Mouse (Mus musculus): ENCODE measurements at regions not wholly inside any gene's neighbourhood (a gene's known extent, or its start where the extent isn't known, plus 50 kb on each side); places are given as distances from the start of the nearest gene placed in this dataset.
A peak's percentile ranks its signal among the peaks of the same experiment; 100 is the strongest.

DNA sequence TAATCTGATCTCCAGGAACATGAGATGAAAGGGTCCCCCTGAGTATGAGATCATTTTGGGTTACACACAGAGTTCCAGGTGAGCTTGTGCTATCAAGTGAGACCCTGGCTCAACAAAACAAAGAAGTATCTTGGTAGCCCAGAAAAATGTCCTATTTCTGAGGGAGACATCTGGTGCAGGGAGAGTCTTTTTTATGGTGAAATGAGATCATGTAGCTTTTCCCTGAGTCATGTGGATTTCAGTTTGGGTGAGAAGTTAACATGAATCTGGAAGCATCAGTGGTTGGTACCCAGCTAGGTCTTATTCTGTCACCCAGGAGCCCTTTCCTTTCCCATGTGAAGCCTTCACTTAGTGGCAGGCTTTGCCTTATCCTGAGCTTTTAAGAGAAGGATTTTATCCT lies 113.8 kb downstream of the Edem1 start:
- no peak overlapping the region for H3K4me3 ChIP-seq (ENCODE audit: insufficient read depth, low read depth, low read length)
- no peak overlapping the region for H3K27ac ChIP-seq (ENCODE audit: insufficient read depth, low read depth, low read length)
- no peaks in the 10 kb centered on the region for H3K4me1 ChIP-seq (ENCODE audit: control insufficient read depth, insufficient read depth, low read length)
- no peak for DNase-seq
- no peaks in the 10 kb centered on the region for H3K36me3 ChIP-seq (ENCODE audit: control insufficient read depth, insufficient read depth, low read length)
- TF ChIP-seq CTCF (conservative IDR thresholded peaks at IDR 0.05; ENCODE audit: insufficient read depth, insufficient read length, low read depth, low read length) (no peak), POLR2A (IDR thresholded peaks at IDR 0.05; ENCODE audit: low read depth, low read length) (no peak)
- no peaks in the 10 kb centered on the region for H3K27me3 ChIP-seq (replicated peaks; ENCODE audit: control insufficient read depth, insufficient read depth, low read length)

DNA sequence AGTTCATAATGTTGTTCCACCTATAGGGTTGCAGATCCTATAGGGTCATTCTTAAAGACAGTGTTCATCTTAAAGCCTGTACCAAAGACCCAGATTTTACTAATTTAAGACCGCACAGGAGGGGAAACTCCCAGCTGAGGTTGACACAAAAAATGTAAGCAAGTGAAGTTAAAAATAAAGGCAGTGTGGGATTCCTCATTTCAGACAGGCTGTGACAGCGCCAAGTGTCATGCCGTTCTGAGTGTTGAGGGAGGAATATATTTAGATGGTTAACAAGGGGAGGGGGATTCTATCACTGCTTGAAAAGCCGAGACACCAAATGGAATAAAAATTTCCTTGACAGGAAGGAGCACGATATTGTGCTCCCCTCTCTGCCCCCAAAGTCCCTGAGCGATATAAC lies 123.9 kb downstream of the Edem1 start:
- no peak for DNase-seq
- Histone ChIP-seq H3K27me3 (replicated peaks; ENCODE audit: control insufficient read depth, insufficient read depth, low read length) (no peaks in the 10 kb centered on the region), H3K4me3 (ENCODE audit: insufficient read depth, low read depth, low read length) (no peak overlapping the region), H3K36me3 (ENCODE audit: control insufficient read depth, insufficient read depth, low read length) (no peaks in the 10 kb centered on the region), H3K4me1 (ENCODE audit: control insufficient read depth, insufficient read depth, low read length) (no peaks in the 10 kb centered on the region), H3K27ac (ENCODE audit: insufficient read depth, low read depth, low read length) (no peak overlapping the region)
- 84% methylated on average over 6 of the region's 6 CpGs for WGBS
- no peak for TF ChIP-seq CTCF (conservative IDR thresholded peaks at IDR 0.05; ENCODE audit: insufficient read depth, insufficient read length, low read depth, low read length)
- TF ChIP-seq POLR2A (IDR thresholded peaks at IDR 0.05; ENCODE audit: low read depth, low read length) = no peak

DNA sequence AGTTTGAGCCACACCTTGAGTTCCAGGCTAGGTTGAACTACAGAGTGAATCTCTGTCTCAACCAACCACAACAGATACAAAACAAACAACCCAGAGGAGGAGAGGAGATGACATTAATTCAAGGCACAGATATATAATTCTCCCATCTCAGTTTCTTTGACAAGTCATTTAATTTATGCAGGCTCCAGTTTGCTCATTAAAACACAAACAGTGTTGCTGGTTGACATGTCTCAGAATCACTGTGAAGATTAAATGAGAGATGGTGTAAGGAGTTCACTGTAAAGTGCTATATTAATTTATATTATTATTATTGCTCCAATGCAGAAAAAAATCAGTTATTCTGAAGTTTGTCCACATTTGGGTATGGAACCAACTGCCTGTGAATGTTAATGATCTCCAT lies 134.4 kb downstream of the Edem1 start:
- H3K27ac ChIP-seq (ENCODE audit: insufficient read depth, low read depth, low read length) = no peak overlapping the region
- TF ChIP-seq POLR2A (IDR thresholded peaks at IDR 0.05; ENCODE audit: low read depth, low read length) (no peak), CTCF (conservative IDR thresholded peaks at IDR 0.05; ENCODE audit: insufficient read depth, insufficient read length, low read depth, low read length) (no peak)
- no peak overlapping the region for H3K4me3 ChIP-seq (ENCODE audit: insufficient read depth, low read depth, low read length)
- DNase-seq = no peak
- H3K27me3 ChIP-seq (replicated peaks; ENCODE audit: control insufficient read depth, insufficient read depth, low read length) = no peaks in the 10 kb centered on the region
- no peaks in the 10 kb centered on the region for H3K4me1 ChIP-seq (ENCODE audit: control insufficient read depth, insufficient read depth, low read length)
- H3K36me3 ChIP-seq (ENCODE audit: control insufficient read depth, insufficient read depth, low read length) = no peaks in the 10 kb centered on the region

DNA sequence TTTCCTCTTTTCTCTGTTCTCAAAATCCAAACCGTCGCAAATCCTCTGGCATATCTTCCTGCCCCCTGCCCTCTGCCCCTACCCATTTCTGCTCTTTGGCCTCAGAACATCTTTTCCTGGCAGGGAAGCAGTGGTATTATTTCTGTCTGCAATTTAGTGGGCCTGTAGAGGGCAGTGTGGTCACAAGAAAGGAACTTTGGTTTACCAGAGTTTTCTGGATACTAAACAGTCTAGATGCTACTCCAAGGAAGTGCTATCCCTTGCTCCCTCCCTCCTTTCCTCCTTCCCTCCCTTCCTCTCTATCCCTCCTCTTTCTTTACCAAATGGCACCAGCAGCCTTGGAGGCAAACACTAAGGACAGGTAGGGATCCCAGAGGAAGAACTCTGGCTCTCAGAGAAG lies 134.9 kb downstream of the Edem1 start:
- peak; percentile 65 for DNase-seq
- 0% methylated on average over 2 of the region's 2 CpGs for WGBS
- no peaks in the 10 kb centered on the region for H3K27me3 ChIP-seq (replicated peaks; ENCODE audit: control insufficient read depth, insufficient read depth, low read length)

DNA sequence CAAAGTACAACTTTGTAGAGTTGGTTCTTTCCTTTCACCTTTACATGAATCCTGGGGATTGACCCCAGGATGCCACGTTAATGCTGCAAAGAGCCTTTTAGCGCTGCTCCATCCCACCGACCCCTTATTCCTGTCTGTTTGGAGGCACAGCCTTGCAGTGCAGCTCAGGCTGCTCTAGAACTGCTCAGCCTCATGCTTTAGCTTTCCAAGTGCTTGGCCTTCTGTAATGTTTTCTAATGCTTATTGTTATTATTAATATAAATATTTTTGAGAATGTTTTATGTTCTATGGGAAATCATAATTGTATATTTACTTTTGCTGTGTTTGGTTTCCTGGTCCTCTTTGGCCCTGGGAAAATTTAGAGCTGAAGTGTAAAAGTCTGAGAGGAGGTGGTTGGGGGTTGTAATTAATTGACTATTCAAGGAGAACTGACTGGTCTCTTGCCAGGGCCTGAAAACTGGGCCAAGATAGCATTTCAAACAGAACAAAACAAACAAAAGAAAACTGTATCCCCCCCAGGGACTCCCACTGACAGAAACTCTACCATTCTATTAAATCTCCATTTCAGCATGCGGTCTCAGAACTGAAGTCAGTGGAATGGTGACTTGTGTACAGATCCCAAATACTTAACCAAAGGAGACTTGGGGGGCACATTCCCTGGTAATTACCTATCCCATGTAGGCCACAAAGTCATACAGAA lies 141.2 kb downstream of the Edem1 start:
- H3K27ac ChIP-seq (ENCODE audit: insufficient read depth, low read depth, low read length) = no peak overlapping the region
- H3K36me3 ChIP-seq (ENCODE audit: control insufficient read depth, insufficient read depth, low read length) = no peaks in the 10 kb centered on the region
- 55% methylated on average over 4 of the region's 4 CpGs for whole genome bisulfite sequencing
- no peak overlapping the region for H3K4me3 ChIP-seq (ENCODE audit: insufficient read depth, low read depth, low read length)
- H3K27me3 ChIP-seq (replicated peaks; ENCODE audit: control insufficient read depth, insufficient read depth, low read length) = no peaks in the 10 kb centered on the region
- peak; percentile 12 for DNase-seq
- no peaks in the 10 kb centered on the region for H3K4me1 ChIP-seq (ENCODE audit: control insufficient read depth, insufficient read depth, low read length)
- TF ChIP-seq POLR2A (IDR thresholded peaks at IDR 0.05; ENCODE audit: low read depth, low read length) (no peak), CTCF (conservative IDR thresholded peaks at IDR 0.05; ENCODE audit: insufficient read depth, insufficient read length, low read depth, low read length) (no peak)

More for the DNA sequence above, 134.9 kb downstream of the Edem1 start:
- no peak for TF ChIP-seq POLR2A (IDR thresholded peaks at IDR 0.05; ENCODE audit: low read depth, low read length)
- TF ChIP-seq CTCF (conservative IDR thresholded peaks at IDR 0.05; ENCODE audit: insufficient read depth, insufficient read length, low read depth, low read length) = peak; percentile 28; the same call in 1 of the 2 replicates
- no peaks in the 10 kb centered on the region for H3K36me3 ChIP-seq (ENCODE audit: control insufficient read depth, insufficient read depth, low read length)
- no peaks in the 10 kb centered on the region for H3K4me1 ChIP-seq (ENCODE audit: control insufficient read depth, insufficient read depth, low read length)
- no peak overlapping the region for H3K27ac ChIP-seq (ENCODE audit: insufficient read depth, low read depth, low read length)
- no peak overlapping the region for H3K4me3 ChIP-seq (ENCODE audit: insufficient read depth, low read depth, low read length)

DNA sequence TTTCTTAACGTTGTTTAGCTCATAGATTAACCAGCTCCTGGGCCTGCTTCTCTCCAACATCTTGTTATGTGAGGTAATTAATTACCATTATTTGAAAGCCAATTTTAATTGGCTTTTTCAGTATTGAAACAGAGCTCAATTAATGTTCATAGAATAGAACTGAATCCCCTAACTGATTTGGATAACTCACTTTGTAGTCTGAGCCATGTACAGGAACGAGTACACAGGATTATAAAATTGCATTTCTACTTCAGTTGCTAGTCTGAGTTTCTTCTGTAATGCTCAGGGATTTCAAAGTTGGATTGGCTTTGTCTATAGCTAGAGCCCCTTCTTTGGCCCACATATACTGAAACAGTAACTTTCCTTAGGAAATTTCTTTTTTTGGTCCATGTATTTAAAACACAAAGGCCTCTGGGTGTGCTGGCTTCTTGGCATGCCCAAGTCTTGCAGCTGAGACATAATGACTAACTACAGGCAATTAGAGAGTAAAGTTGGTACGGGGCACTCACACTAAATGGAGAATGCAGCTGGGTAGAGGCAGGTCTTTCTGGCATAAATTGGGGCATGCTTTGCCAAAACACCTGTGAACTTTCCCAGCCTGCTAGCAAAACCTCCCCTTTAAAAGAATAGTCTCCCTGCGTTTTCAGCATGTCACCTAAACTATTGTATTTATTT lies 143.1 kb downstream of the Edem1 start:
- no peaks in the 10 kb centered on the region for H3K27me3 ChIP-seq (replicated peaks; ENCODE audit: control insufficient read depth, insufficient read depth, low read length)
- TF ChIP-seq CTCF (conservative IDR thresholded peaks at IDR 0.05; ENCODE audit: insufficient read depth, insufficient read length, low read depth, low read length) = no peak
- no peak for TF ChIP-seq POLR2A (IDR thresholded peaks at IDR 0.05; ENCODE audit: low read depth, low read length)
- no peaks in the 10 kb centered on the region for H3K4me1 ChIP-seq (ENCODE audit: control insufficient read depth, insufficient read depth, low read length)
- 49% methylated on average over 4 of the region's 4 CpGs for WGBS
- no peak overlapping the region for H3K4me3 ChIP-seq (ENCODE audit: insufficient read depth, low read depth, low read length)
- no peaks in the 10 kb centered on the region for H3K36me3 ChIP-seq (ENCODE audit: control insufficient read depth, insufficient read depth, low read length)
- peak; percentile 10 for DNase-seq
- H3K27ac ChIP-seq (ENCODE audit: insufficient read depth, low read depth, low read length) = no peak overlapping the region

DNA sequence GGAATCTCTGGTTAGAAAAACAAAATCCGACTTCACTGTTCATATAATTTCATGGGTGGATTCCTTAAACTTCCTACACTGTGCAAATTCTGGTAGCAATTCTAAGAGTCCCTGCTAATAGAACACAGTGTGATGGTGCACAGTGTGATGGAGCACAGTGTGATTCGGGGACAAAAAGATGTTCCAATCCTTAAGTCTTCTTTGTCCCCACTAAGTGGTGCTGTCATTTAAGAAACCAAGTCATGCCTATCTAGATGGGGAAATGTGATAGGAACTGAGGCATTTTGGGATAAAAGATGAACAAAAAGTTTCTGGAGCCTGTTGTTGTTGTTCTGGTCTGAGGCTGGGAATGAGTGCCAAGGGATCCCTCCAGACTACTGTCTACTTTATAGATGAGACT lies 145.3 kb downstream of the Edem1 start:
- no peak overlapping the region for H3K4me3 ChIP-seq (ENCODE audit: insufficient read depth, low read depth, low read length)
- TF ChIP-seq POLR2A (IDR thresholded peaks at IDR 0.05; ENCODE audit: low read depth, low read length) (no peak), CTCF (conservative IDR thresholded peaks at IDR 0.05; ENCODE audit: insufficient read depth, insufficient read length, low read depth, low read length) (no peak)
- H3K27ac ChIP-seq (ENCODE audit: insufficient read depth, low read depth, low read length) = no peak overlapping the region
- H3K36me3 ChIP-seq (ENCODE audit: control insufficient read depth, insufficient read depth, low read length) = no peaks in the 10 kb centered on the region
- 69% methylated on average over 2 of the region's 2 CpGs for WGBS
- no peak for DNase-seq
- no peaks in the 10 kb centered on the region for H3K27me3 ChIP-seq (replicated peaks; ENCODE audit: control insufficient read depth, insufficient read depth, low read length)
- no peaks in the 10 kb centered on the region for H3K4me1 ChIP-seq (ENCODE audit: control insufficient read depth, insufficient read depth, low read length)
